Mouse (Mus musculus): ENCODE data around the gene Ascc1. TPM values are rescaled to one million over a fixed set of nuclear protein-coding genes. Genes with fewer than 3 reads are reported as not detected.
A peak's percentile ranks its signal among the peaks of the same experiment; 100 is the strongest.
"Not testable (repeated sequence)": the region's sequence is repeated elsewhere in the genome, so short reads cannot be mapped to it uniquely, and the experiment has no call there.

The Ascc1 gene
- polyA plus RNA-seq, 1 experiment from 2014 or later, result 48.7 TPM

GRCm38 (mm10) chr10:59999057-59999456, 3.5 kb upstream of the Ascc1 start:
- no peak overlapping the region for H3K4me2 ChIP-seq
- no peaks in the 10 kb centered on the region for H3K9me3 ChIP-seq
- H3K4me3 ChIP-seq, result no peak overlapping the region
- ATAC-seq (replicated peaks), result no peak
- H3K27ac ChIP-seq, result no peak overlapping the region
- H3K9ac ChIP-seq, result no peak overlapping the region
- peaks cover 19% of the 10 kb centered on the region for H3K4me1 ChIP-seq
- WGBS, result 89% methylated on average over 3 of the region's 3 CpGs
- peaks cover 6% of the 10 kb centered on the region; the same call in 1 of the 2 replicates for H3K36me3 ChIP-seq (replicated peaks)
- no peaks in the 10 kb centered on the region for H3K27me3 ChIP-seq (replicated peaks)

- ATAC-seq (replicated peaks), result not testable (repeated sequence)
- peak overlapping the region; percentile 60; the same call in 1 of the 2 replicates for H3K9ac ChIP-seq
- WGBS, result 86% methylated on average over 8 of the region's 8 CpGs
Observed at GRCm38 (mm10) chr10:60001663-60002062, 942 bp upstream of the Ascc1 start.

GRCm38 (mm10) chr10:60002203-60002602, 402 bp upstream of the Ascc1 start:
- Histone ChIP-seq H3K27ac (peak overlapping the region; percentile 98), H3K27me3 (replicated peaks) (no peaks in the 10 kb centered on the region), H3K36me3 (replicated peaks) (no peaks in the 10 kb centered on the region), H3K4me2 (peak overlapping the region; percentile 72), H3K9ac (peak overlapping the region; percentile 60), H3K4me3 (peak overlapping the region; percentile 66), H3K9me3 (no peaks in the 10 kb centered on the region), H3K4me1 (peaks cover 22% of the 10 kb centered on the region)
- 6% methylated on average over 12 of the region's 12 CpGs for WGBS
- no peak for ATAC-seq (replicated peaks)

More at GRCm38 (mm10) chr10:60001663-60002062, 942 bp upstream of the Ascc1 start:
- not testable (repeated sequence) for H3K36me3 ChIP-seq (replicated peaks); H3K27me3 ChIP-seq (replicated peaks); H3K9me3 ChIP-seq
- peaks cover 22% of the 10 kb centered on the region for H3K4me1 ChIP-seq
- H3K4me2 ChIP-seq, result peak overlapping the region; percentile 72
- peak overlapping the region; percentile 66 for H3K4me3 ChIP-seq
- 0 out of 2 replicates have a peak overlapping the region, but pooled peaks have one; percentile 98 for H3K27ac ChIP-seq

- Histone ChIP-seq H3K9me3 (no peaks in the 10 kb centered on the region), H3K27ac (peak overlapping the region; percentile 98), H3K36me3 (replicated peaks) (no peaks in the 10 kb centered on the region), H3K4me1 (peaks cover 22% of the 10 kb centered on the region), H3K4me2 (peak overlapping the region; percentile 72), H3K4me3 (peak overlapping the region; percentile 66), H3K27me3 (replicated peaks) (no peaks in the 10 kb centered on the region), H3K9ac (peak overlapping the region; percentile 60)
- ATAC-seq (replicated peaks), result peak; percentile 84
- under 1% methylated on average over 21 of the region's 21 CpGs for WGBS
Observed at GRCm38 (mm10) chr10:60003213-60003752, 678 bp downstream of the Ascc1 start.

- peak overlapping the region; percentile 66 for H3K4me3 ChIP-seq
- peak overlapping the region; percentile 60 for H3K9ac ChIP-seq
- 75% methylated on average over 9 of the region's 9 CpGs for WGBS
- H3K27me3 ChIP-seq (replicated peaks), result no peaks in the 10 kb centered on the region
- H3K36me3 ChIP-seq (replicated peaks), result no peaks in the 10 kb centered on the region
- no peak for ATAC-seq (replicated peaks)
- H3K4me2 ChIP-seq, result peak overlapping the region; percentile 72
- peak overlapping the region; percentile 98 for H3K27ac ChIP-seq
- no peaks in the 10 kb centered on the region for H3K9me3 ChIP-seq
- peaks cover 22% of the 10 kb centered on the region for H3K4me1 ChIP-seq
Observed at GRCm38 (mm10) chr10:60003847-60004246, 1.2 kb downstream of the Ascc1 start.

- no peak overlapping the region for H3K4me2 ChIP-seq
- H3K4me1 ChIP-seq, result peaks cover 22% of the 10 kb centered on the region
- H3K4me3 ChIP-seq, result no peak overlapping the region
- ATAC-seq (replicated peaks), result no peak
- H3K36me3 ChIP-seq (replicated peaks), result no peaks in the 10 kb centered on the region
- no peak overlapping the region for H3K27ac ChIP-seq
- no peaks in the 10 kb centered on the region for H3K9me3 ChIP-seq
- H3K27me3 ChIP-seq (replicated peaks), result no peaks in the 10 kb centered on the region
- 62% methylated on average over 2 of the region's 2 CpGs for WGBS
- no peak overlapping the region for H3K9ac ChIP-seq
Observed at GRCm38 (mm10) chr10:60005264-60005663, 2.7 kb downstream of the Ascc1 start.

GRCm38 (mm10) chr10:60009115-60009514, 6.5 kb downstream of the Ascc1 start:
- Histone ChIP-seq H3K9me3 (no peaks in the 10 kb centered on the region), H3K9ac (no peak overlapping the region), H3K4me2 (no peak overlapping the region), H3K4me1 (0 out of 2 replicates have a peak, but pooled peaks cover 3% of the 10 kb centered on the region), H3K36me3 (replicated peaks) (no peaks in the 10 kb centered on the region), H3K27ac (no peak overlapping the region), H3K4me3 (no peak overlapping the region), H3K27me3 (replicated peaks) (no peaks in the 10 kb centered on the region)
- ATAC-seq (replicated peaks), result no peak
- 85% methylated on average over 3 of the region's 3 CpGs for WGBS

- Histone ChIP-seq H3K4me2 (no peak overlapping the region), H3K4me3 (no peak overlapping the region), H3K36me3 (replicated peaks) (peaks cover 6% of the 10 kb centered on the region; the same call in 1 of the 2 replicates), H3K27ac (no peak overlapping the region), H3K9me3 (no peaks in the 10 kb centered on the region), H3K4me1 (no peaks in the 10 kb centered on the region), H3K27me3 (replicated peaks) (no peaks in the 10 kb centered on the region), H3K9ac (no peak overlapping the region)
- ATAC-seq (replicated peaks), result no peak
- 95% methylated on average over 6 of the region's 6 CpGs for WGBS
Observed at GRCm38 (mm10) chr10:60016223-60016622, 13.6 kb downstream of the Ascc1 start.

- Histone ChIP-seq H3K9ac (no peak overlapping the region), H3K9me3 (no peaks in the 10 kb centered on the region), H3K36me3 (replicated peaks) (peaks cover 6% of the 10 kb centered on the region; the same call in 1 of the 2 replicates), H3K4me2 (no peak overlapping the region), H3K27ac (no peak overlapping the region), H3K4me1 (no peaks in the 10 kb centered on the region), H3K27me3 (replicated peaks) (no peaks in the 10 kb centered on the region), H3K4me3 (no peak overlapping the region)
- no peak for ATAC-seq (replicated peaks)
- 79% methylated on average over 2 of the region's 2 CpGs for WGBS
Observed at GRCm38 (mm10) chr10:60019299-60019698, 16.7 kb downstream of the Ascc1 start.

- Histone ChIP-seq H3K4me3 (no peak overlapping the region), H3K36me3 (replicated peaks) (0 out of 2 replicates have a peak, but pooled peaks cover 3% of the 10 kb centered on the region), H3K27ac (no peak overlapping the region), H3K9ac (no peak overlapping the region), H3K9me3 (no peaks in the 10 kb centered on the region), H3K27me3 (replicated peaks) (no peaks in the 10 kb centered on the region), H3K4me1 (peaks cover 30% of the 10 kb centered on the region), H3K4me2 (no peak overlapping the region)
- 93% methylated on average over 1 of the region's 1 CpGs for WGBS
- no peak for ATAC-seq (replicated peaks)
Observed at GRCm38 (mm10) chr10:60023751-60024150, 21.1 kb downstream of the Ascc1 start.

GRCm38 (mm10) chr10:60026759-60027395, 24.3 kb downstream of the Ascc1 start:
- H3K9ac ChIP-seq, result no peak overlapping the region
- H3K9me3 ChIP-seq, result no peaks in the 10 kb centered on the region
- no peak overlapping the region for H3K4me3 ChIP-seq
- no peak for ATAC-seq (replicated peaks)
- no peaks in the 10 kb centered on the region for H3K36me3 ChIP-seq (replicated peaks)
- H3K4me2 ChIP-seq, result no peak overlapping the region
- H3K27me3 ChIP-seq (replicated peaks), result no peaks in the 10 kb centered on the region
- 48% methylated on average over 13 of the region's 13 CpGs for WGBS
- H3K4me1 ChIP-seq, result peaks cover 36% of the 10 kb centered on the region
- 0 out of 2 replicates have a peak overlapping the region, but pooled peaks have one; percentile 31 for H3K27ac ChIP-seq

GRCm38 (mm10) chr10:60027619-60028084, 25.0 kb downstream of the Ascc1 start:
- WGBS, result 55% methylated on average over 2 of the region's 2 CpGs
- ATAC-seq (replicated peaks), result no peak

More at GRCm38 (mm10) chr10:60027619-60028084, 25.0 kb downstream of the Ascc1 start:
- no peak overlapping the region for H3K4me2 ChIP-seq
- H3K4me3 ChIP-seq, result no peak overlapping the region
- no peaks in the 10 kb centered on the region for H3K9me3 ChIP-seq
- peak overlapping the region; percentile 3; the same call in 1 of the 2 replicates for H3K27ac ChIP-seq
- no peaks in the 10 kb centered on the region for H3K36me3 ChIP-seq (replicated peaks)
- no peak overlapping the region for H3K9ac ChIP-seq
- no peaks in the 10 kb centered on the region for H3K27me3 ChIP-seq (replicated peaks)
- peaks cover 44% of the 10 kb centered on the region for H3K4me1 ChIP-seq
